21 mouse cellular contexts compared by ENCODE assay signal in the genomic region with DNA sequence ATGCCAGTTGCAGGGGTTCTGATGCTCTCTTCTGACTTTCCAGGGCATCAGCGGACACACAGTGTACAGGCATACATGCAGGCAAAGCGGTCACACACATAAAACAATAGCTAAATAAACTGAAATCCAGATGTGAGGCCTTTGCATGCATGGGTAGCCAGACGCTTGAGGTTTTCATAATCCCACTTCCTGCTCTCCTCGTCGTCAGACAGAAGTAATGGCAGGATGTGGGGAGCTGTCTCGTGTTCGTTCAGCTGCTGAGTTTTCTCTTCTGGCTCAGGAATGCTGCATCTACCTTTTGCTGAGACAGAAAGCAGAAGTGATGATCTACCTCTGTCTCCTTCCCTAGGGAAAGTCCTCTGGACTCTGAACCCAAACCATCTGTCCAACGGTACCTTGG. TPM values are rescaled to one million over a fixed set of nuclear protein-coding genes. Genes with fewer than 3 reads are reported as not detected.
DNase-seq lines count a peak whose midpoint lies in the region; ATAC-seq and TF ChIP-seq lines count a peak whose summit lies in the region.
"Had no signal": no experiment of that assay in that cellular context is flagged by ENCODE, and none has a peak within 500 bp of the region (broad histone marks: within the 10 kb centered on the region; RNA-seq: fewer than 3 reads in every experiment).

No protein-coding gene starts in this region.

- no peak overlapping the region for H3K9ac ChIP-seq in liver, adult 2 months (ENCODE audit: low read depth, low read length)
- no peak overlapping the region for H3K9ac ChIP-seq in liver, embryonic 11.5 days (ENCODE audit: low read depth, low read length)
- H3K9ac ChIP-seq: hindbrain, embryonic 15.5 days had no signal

- peaks cover 17% of the 10 kb centered on the region for H3K36me3 ChIP-seq in liver, adult 2 months (ENCODE audit: control insufficient read depth, insufficient read depth, low read length)
- H3K36me3 ChIP-seq in liver, embryonic 11.5 days (ENCODE audit: control insufficient read depth, insufficient read depth, low read length) = peaks cover 7% of the 10 kb centered on the region; the same call in 1 of the 2 replicates

- ATAC-seq in liver, embryonic 11.5 days (replicated peaks; ENCODE audit: low FRiP score) = no peak
- ATAC-seq in common myeloid progenitor, adult 5-6 weeks (replicated peaks; ENCODE audit: low read depth, poor library complexity, severe bottlenecking) = peak; percentile 87
- ATAC-seq in megakaryocyte progenitor cell, adult 5-6 weeks (replicated peaks; ENCODE audit: poor library complexity) = peak; percentile 77
- ATAC-seq: lung, postnatal 0 days; midbrain, embryonic 16.5 days had no signal

- 69% methylated on average over 8 of the region's 8 CpGs for WGBS in liver, adult 2 months
- 55% methylated on average over 8 of the region's 8 CpGs for WGBS in liver, embryonic 11.5 days

- no peaks in the 10 kb centered on the region for H3K9me3 ChIP-seq in liver, embryonic 11.5 days (ENCODE audit: control insufficient read depth, low read length)
- H3K9me3 ChIP-seq: forebrain, embryonic 10.5 days; hindbrain, embryonic 15.5 days had no signal

- no peak overlapping the region for H3K4me3 ChIP-seq in liver, adult 2 months (ENCODE audit: insufficient read depth, low read depth, low read length)
- H3K4me3 ChIP-seq in liver, embryonic 11.5 days (ENCODE audit: low read depth, low read length) = no peak overlapping the region
- H3K4me3 ChIP-seq: forebrain, embryonic 10.5 days; hindbrain, embryonic 15.5 days had no signal

- H3K27me3 ChIP-seq in liver, adult 2 months (ENCODE audit: control insufficient read depth, insufficient read depth, low read length) = no peaks in the 10 kb centered on the region
- no peaks in the 10 kb centered on the region for H3K27me3 ChIP-seq in liver, embryonic 11.5 days (replicated peaks; ENCODE audit: control insufficient read depth, insufficient read depth, low read length)
- H3K27me3 ChIP-seq: hindbrain, embryonic 15.5 days had no signal

- no peak for TF ChIP-seq POLR2A in liver, adult 2 months (IDR thresholded peaks at IDR 0.05; ENCODE audit: extremely low read depth, insufficient read depth, low read length)

- H3K27ac ChIP-seq in liver, adult 2 months (replicated peaks; ENCODE audit: insufficient read depth, low read depth, low read length) = no peak overlapping the region
- H3K27ac ChIP-seq in liver, embryonic 11.5 days (ENCODE audit: low read depth, low read length) = no peak overlapping the region
- H3K27ac ChIP-seq: forebrain, embryonic 10.5 days; hindbrain, embryonic 15.5 days had no signal

- H3K4me2 ChIP-seq in liver, embryonic 11.5 days = no peak overlapping the region
- H3K4me2 ChIP-seq: heart, embryonic 11.5 days; hindbrain, embryonic 15.5 days had no signal

- peak; percentile 41 for DNase-seq in liver, adult 2 months (ENCODE audit: extremely low read depth, low read depth, low spot score)
- DNase-seq in liver, embryonic 11.5 days (ENCODE audit: low spot score) = no peak
- DNase-seq in thymus, postnatal 36 days = peak; percentile 54 to 65
- no peak for DNase-seq in right cerebral cortex, adult 2 months (ENCODE audit: low spot score in 2 of 2)
- DNase-seq in adrenal gland, postnatal 14 days = no peak
- no peak for DNase-seq in left cerebral cortex, postnatal 14 days (ENCODE audit: low spot score in 2 of 2)
- DNase-seq: cerebellum, adult 2 months; embryo, embryonic 11 days; kidney, postnatal 25 days; layer of hippocampus, postnatal 36 days; liver; retina, postnatal 1 day had no signal

- no peaks in the 10 kb centered on the region for H3K4me1 ChIP-seq in liver, adult 2 months (ENCODE audit: control insufficient read depth, insufficient read depth, low read length)
- no peaks in the 10 kb centered on the region for H3K4me1 ChIP-seq in liver, embryonic 11.5 days (replicated peaks; ENCODE audit: control insufficient read depth, insufficient read depth, low read length)
- H3K4me1 ChIP-seq: forebrain, embryonic 10.5 days had no signal

- no peak for TF ChIP-seq CTCF in liver, adult 2 months (IDR thresholded peaks at IDR 0.05; ENCODE audit: low read depth, low read length)

- intact Hi-C loops in left cerebral cortex, postnatal 14 days (cut with DNase I) = no loop called here

- H3K79me2 ChIP-seq in liver, adult 2 months (ENCODE audit: control insufficient read depth, insufficient read depth, low read length) = no peaks in the 10 kb centered on the region

RNA-seq across cellular contexts. Expression of a gene that starts 20.5 kb away (rescaled TPM):
- total RNA-seq in liver, adult 2 months (2014; rRNA removed) = 282 and 334 TPM in 2 replicates
- 290 and 317 TPM in 2 replicates for polyA plus RNA-seq in liver, adult 2 months (2012; rRNA removed)
- 56.8 and 59.1 TPM in 2 replicates for polyA plus RNA-seq in liver, embryonic 11.5 days (2014; fragmentation: Nextera tagmentation; extraction: Ambion mirVana)
- total RNA-seq in common myeloid progenitor, adult 5-6 weeks (2017) = 28.5 and 30.1 TPM in 2 replicates
- 12.9 and 15.0 TPM in 2 replicates for total RNA-seq in megakaryocyte progenitor cell, adult 5-6 weeks (2015)
- total RNA-seq in megakaryocyte progenitor cell, adult 5-6 weeks (2017) = 20.0 and 21.2 TPM in 2 replicates
- 26.4 and 46.0 TPM in 2 replicates for total RNA-seq in adrenal gland, postnatal 14 days (2021)
- total RNA-seq in left cerebral cortex, postnatal 14 days (2021) = 10 to 100 TPM; 38.5 to 41.6 TPM

RNA-seq across cellular contexts. Expression of a gene that starts 20.6 kb away (rescaled TPM):
- 14.8 and 15.3 TPM in 2 replicates for total RNA-seq in liver, adult 2 months (2014; rRNA removed)
- 14.8 and 15.1 TPM in 2 replicates for polyA plus RNA-seq in liver, adult 2 months (2012; rRNA removed)
- polyA plus RNA-seq in liver, embryonic 11.5 days (2014; fragmentation: Nextera tagmentation; extraction: Ambion mirVana) = 34.2 and 37.9 TPM in 2 replicates
- total RNA-seq in common myeloid progenitor, adult 5-6 weeks (2017) = 15.9 and 26.0 TPM in 2 replicates
- 5.9 and 6.5 TPM in 2 replicates for total RNA-seq in megakaryocyte progenitor cell, adult 5-6 weeks (2015)
- 5.4 and 6.8 TPM in 2 replicates for total RNA-seq in megakaryocyte progenitor cell, adult 5-6 weeks (2017)
- total RNA-seq in adrenal gland, postnatal 14 days (2021) = 28.7 and 29.4 TPM in 2 replicates
- total RNA-seq in left cerebral cortex, postnatal 14 days (2021) = 100 to 1,000 TPM; 118 to 124 TPM

RNA-seq across cellular contexts. Expression of a gene that starts 35.8 kb away (rescaled TPM):
- 0.13 TPM in 1 of 2 replicates, not detected in the other for total RNA-seq in liver, adult 2 months (2014; rRNA removed)
- polyA plus RNA-seq in liver, adult 2 months (2012; rRNA removed) = 0.16 and 0.29 TPM in 2 replicates
- 0.51 and 1.1 TPM in 2 replicates for polyA plus RNA-seq in liver, embryonic 11.5 days (2014; fragmentation: Nextera tagmentation; extraction: Ambion mirVana)
- total RNA-seq in common myeloid progenitor, adult 5-6 weeks (2017) = 0.32 and 0.34 TPM in 2 replicates
- not detected in 2 replicates for total RNA-seq in megakaryocyte progenitor cell, adult 5-6 weeks (2015)
- not detected in 2 replicates for total RNA-seq in megakaryocyte progenitor cell, adult 5-6 weeks (2017)
- total RNA-seq in adrenal gland, postnatal 14 days (2021) = not detected in 2 replicates
- not detected for total RNA-seq in left cerebral cortex, postnatal 14 days (2021)
- total RNA-seq: gastrocnemius, adult 8-10 months; MEL had no signal
- polyA plus RNA-seq: forebrain, embryonic 10.5 days; hindbrain, embryonic 15.5 days had no signal

Comparison
In these comparisons a context has a peak if more than half of its experiments do, and no peak if none do; other contexts are left out.
1. DNase-seq: peak in liver, adult 2 months (single experiment) and thymus, postnatal 36 days (2 of 2); none in liver, embryonic 11.5 days (single experiment), right cerebral cortex, adult 2 months (0 of 2), adrenal gland, postnatal 14 days (single experiment) and left cerebral cortex, postnatal 14 days (0 of 2).